Mouse (Mus musculus) intestine, postnatal 0 days (tissue): ENCODE results near the gene Armc5. TPM values are rescaled to one million over a fixed set of nuclear protein-coding genes. Genes with fewer than 3 reads are reported as not detected.

ENCODE experiments used
- ATAC-seq: fragments of 200-750 bp; cut with Nextera tagmentation; 2 replicates; pipeline ENCODE4 v1.8.0; 2017; ENCODE audit warnings: mild to moderate bottlenecking, moderate TSS enrichment, moderate library complexity
- H3K27ac ChIP-seq: fragments of 300-500 bp; sonication (generic); 2 replicates; pipeline ENCODE4 v1.5.1; 2014; ENCODE audit warnings: mild to moderate bottlenecking, low read depth, low read length, moderate library complexity
- H3K27me3 ChIP-seq: fragments of 300-500 bp; sonication (generic); replicated peaks from 2 replicates; pipeline ENCODE4 v1.6.1; 2014; ENCODE audit warnings: low read length, mixed read lengths; ENCODE audit not compliant: control insufficient read depth, insufficient read depth
- H3K36me3 ChIP-seq: fragments of 300-500 bp; sonication (generic); 2 replicates; pipeline ENCODE4 v1.6.1; 2014; ENCODE audit warnings: mild to moderate bottlenecking, moderate library complexity; ENCODE audit not compliant: control insufficient read depth, insufficient read depth
- H3K4me1 ChIP-seq: fragments of 300-500 bp; sonication (generic); replicated peaks from 2 replicates; pipeline ENCODE4 v1.6.1; 2014; ENCODE audit warnings: antibody characterized with exemption, low read length, mixed read lengths; ENCODE audit not compliant: control insufficient read depth, insufficient read depth
- H3K4me2 ChIP-seq: fragments of 300-500 bp; sonication (generic); replicated peaks from 2 replicates; pipeline ENCODE4 v1.6.1; 2014; ENCODE audit warnings: low read depth, mild to moderate bottlenecking, moderate library complexity
- H3K4me3 ChIP-seq: fragments of 300-500 bp; sonication (generic); 2 replicates; pipeline ENCODE4 v1.5.1; 2014; ENCODE audit warnings: low read depth, low read length
- H3K9ac ChIP-seq: fragments of 300-500 bp; sonication (generic); 2 replicates; pipeline ENCODE4 v1.6.1; 2014; ENCODE audit warnings: mild to moderate bottlenecking, low read depth, low read length
- H3K9me3 ChIP-seq: fragments of 300-500 bp; sonication (generic); 2 replicates; pipeline ENCODE4 v1.6.1; 2016; ENCODE audit warnings: mixed run types; ENCODE audit not compliant: control insufficient read depth
- CTCF ChIP-seq: sonication (generic); IDR thresholded peaks from 2 replicates; pipeline ENCODE4 v1.5.1; 2016; ENCODE audit warnings: low read depth, mild to moderate bottlenecking, control low read depth, antibody characterized with exemption, moderate library complexity
- WGBS: fragments of 180-500 bp; shearing (Covaris S2); extraction: QIAGEN DNeasy Blood & Tissue Kit; methylation state at CpG from one replicate; pipeline ENCODE4 v1.1.7; 2014; 5-methylcytosine and 5-hydroxymethylcytosine counted together
- polyA plus RNA-seq: library from polyadenylated mRNA; unstranded; fragments of >200 nt; fragmentation: Nextera tagmentation; extraction: Ambion mirVana; gene quantifications from 2 replicates; pipeline ENCODE4 v1.2.1, GENCODE M21; 2015

Gene Armc5
- polyA plus RNA-seq, 1 experiment from 2014 or later: 12.1 TPM

DNA sequence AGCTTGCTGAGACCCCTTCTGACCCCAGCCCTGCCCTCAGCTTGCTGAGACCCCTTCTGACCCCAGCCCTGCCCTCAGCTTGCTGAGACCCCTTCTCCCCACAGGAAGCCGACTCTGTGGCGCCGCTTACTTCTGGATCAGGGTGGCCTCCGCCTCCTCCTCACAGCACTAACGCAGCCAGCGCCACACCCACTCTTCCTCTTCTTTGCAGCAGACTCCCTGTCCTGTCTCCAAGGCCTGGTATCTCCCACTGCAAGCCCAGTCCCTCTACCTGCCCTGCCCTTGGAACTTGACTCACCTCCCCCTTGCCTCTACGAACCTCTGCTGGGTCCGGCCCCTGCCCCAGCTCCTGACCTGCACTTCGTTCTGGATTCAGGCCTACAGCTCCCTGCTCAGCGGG is 6.8 kb downstream of the Armc5 start:
- no peak overlapping the region for H3K4me2 ChIP-seq
- H3K4me3 ChIP-seq: no peak overlapping the region
- H3K9ac ChIP-seq: no peak overlapping the region
- TF ChIP-seq CTCF: no peak
- H3K4me1 ChIP-seq: no peaks in the 10 kb centered on the region
- 74% methylated on average over 10 of the region's 10 CpGs for WGBS
- H3K36me3 ChIP-seq: peaks cover 48% of the 10 kb centered on the region
- H3K27ac ChIP-seq: no peak overlapping the region
- no peaks in the 10 kb centered on the region for H3K27me3 ChIP-seq
- no peak for ATAC-seq
- no peaks in the 10 kb centered on the region for H3K9me3 ChIP-seq

DNA sequence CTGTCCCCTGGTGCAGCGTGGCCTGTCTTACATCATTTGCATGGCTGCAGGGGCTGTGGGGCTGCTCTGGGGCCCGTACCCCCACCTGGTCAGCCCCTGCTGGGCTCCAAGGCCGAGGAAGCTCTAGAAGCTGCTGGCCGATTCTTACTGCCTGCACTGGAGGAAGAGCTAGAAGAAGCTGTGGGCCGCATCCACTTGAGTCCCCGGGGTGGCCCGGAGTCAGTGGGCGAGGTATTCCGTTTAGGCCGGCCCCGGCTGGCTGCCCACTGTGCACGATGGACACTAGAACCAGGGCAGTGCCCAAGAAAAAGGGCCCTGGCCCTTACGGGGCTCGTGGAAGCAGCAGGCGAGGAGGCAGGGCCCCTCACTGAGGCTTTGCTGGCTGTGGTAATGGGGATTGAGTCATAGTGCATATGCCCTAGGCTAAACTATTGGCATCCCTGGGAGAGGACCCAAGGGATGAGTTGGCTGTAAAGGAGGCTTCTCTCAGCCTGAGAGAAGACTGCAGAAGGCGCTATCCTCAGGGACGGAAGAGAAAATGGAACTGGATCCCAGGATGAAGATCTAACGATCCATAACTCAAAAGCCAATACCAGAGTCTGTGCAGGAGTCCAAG is 7.4 kb downstream of the Armc5 start:
- 93% methylated on average over 18 of the region's 18 CpGs for WGBS
- ATAC-seq: no peak
- no peak overlapping the region for H3K9ac ChIP-seq
- H3K27me3 ChIP-seq: no peaks in the 10 kb centered on the region
- H3K9me3 ChIP-seq: no peaks in the 10 kb centered on the region
- H3K4me2 ChIP-seq: no peak overlapping the region
- H3K27ac ChIP-seq: no peak overlapping the region
- H3K4me3 ChIP-seq: no peak overlapping the region
- TF ChIP-seq CTCF: no peak
- H3K4me1 ChIP-seq: no peaks in the 10 kb centered on the region
- peaks cover 47% of the 10 kb centered on the region for H3K36me3 ChIP-seq

DNA sequence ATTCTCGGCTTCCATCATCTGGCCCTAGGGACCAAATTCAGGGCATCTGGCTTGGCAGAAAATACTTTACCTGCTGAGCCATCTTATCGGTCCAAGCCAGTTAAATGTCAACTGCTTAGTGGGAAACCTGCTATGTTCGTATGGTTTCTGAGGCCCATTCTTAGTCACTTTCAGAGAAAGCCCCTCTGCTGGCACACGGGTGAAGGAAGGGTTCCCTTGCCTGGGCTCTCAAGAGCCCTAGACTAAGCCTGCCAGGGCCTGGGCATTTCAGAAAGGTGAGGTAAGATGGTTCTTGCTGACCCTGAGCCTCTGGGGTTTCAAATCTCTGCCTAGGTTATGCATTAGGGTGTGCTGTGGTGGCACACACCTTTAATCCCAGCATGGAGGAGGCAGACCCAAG is 8.4 kb downstream of the Armc5 start:
- no peak for ATAC-seq
- no peak overlapping the region for H3K9ac ChIP-seq
- 91% methylated on average over 4 of the region's 4 CpGs for WGBS

DNA sequence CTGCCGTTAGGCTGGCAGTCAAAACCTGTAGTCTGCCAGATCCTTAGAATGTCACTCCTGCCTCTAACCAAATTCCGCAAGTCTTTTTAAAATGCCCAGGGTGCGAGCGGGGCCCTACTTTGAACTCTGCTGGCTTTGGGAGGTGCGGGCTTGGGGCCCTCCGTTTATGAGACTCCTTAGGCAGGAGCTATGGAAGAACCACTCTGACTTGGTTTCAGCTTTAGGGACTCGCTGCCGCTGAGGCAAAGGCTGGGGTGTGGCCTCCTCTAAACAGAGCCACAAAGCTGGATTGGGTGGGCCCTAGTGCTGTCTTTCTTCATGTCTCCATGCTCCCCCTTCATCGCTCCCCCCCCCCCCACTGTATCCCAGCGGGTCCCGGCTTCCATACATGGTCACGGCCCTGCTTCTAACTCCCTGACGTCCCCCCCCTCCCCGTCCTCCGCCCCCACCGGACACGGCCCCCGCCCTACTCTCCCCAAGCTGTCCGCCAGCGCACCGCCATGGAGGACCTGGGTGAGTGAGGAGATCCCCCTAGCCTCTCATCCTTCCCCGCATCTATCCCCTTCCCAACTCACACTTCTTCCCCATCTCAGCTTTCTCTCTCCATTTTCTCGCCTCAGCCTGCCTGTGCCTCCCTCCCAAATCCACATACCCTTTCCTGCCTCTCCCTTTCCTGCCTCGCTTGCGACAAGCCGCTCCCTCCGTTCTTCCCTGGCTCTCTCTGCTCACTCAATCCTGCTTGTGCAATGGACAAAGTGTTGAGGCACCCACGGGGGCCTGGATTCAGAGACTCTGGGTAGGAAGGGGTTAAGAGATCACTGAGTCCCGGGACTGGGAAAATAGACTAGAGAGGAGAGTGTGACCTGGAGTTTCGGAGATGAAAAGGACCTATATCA is 9.6 kb downstream of the Armc5 start, which contains the start of gene Tgfb1i1:
TSS of gene Tgfb1i1 (plus strand) at position 317 of the 896 bp plus-strand sequence.
- peak within 1 kb of the TSS; percentile 65 for H3K9ac ChIP-seq
- no peak for TF ChIP-seq CTCF
- H3K4me3 ChIP-seq: peak within 1 kb of the TSS; percentile 56
- ATAC-seq: peak; percentile 47
- peaks cover 28% of the 10 kb centered on the region for H3K36me3 ChIP-seq
- peak within 1 kb of the TSS; percentile 69 for H3K27ac ChIP-seq
- 0 out of 2 replicates have a peak, but pooled peaks cover 3% of the 10 kb centered on the region for H3K4me1 ChIP-seq
- H3K27me3 ChIP-seq: no peaks in the 10 kb centered on the region
- no peaks in the 10 kb centered on the region for H3K9me3 ChIP-seq
- 4% methylated on average over 29 of the region's 30 CpGs for WGBS
- peak within 1 kb of the TSS; percentile 63 for H3K4me2 ChIP-seq

More for the DNA sequence above, 8.4 kb downstream of the Armc5 start:
- 0 out of 2 replicates have a peak, but pooled peaks cover 3% of the 10 kb centered on the region for H3K4me1 ChIP-seq
- no peak overlapping the region for H3K4me3 ChIP-seq
- no peak overlapping the region for H3K27ac ChIP-seq
- no peaks in the 10 kb centered on the region for H3K9me3 ChIP-seq
- H3K4me2 ChIP-seq: no peak overlapping the region
- no peaks in the 10 kb centered on the region for H3K27me3 ChIP-seq
- TF ChIP-seq CTCF: no peak
- H3K36me3 ChIP-seq: peaks cover 40% of the 10 kb centered on the region

DNA sequence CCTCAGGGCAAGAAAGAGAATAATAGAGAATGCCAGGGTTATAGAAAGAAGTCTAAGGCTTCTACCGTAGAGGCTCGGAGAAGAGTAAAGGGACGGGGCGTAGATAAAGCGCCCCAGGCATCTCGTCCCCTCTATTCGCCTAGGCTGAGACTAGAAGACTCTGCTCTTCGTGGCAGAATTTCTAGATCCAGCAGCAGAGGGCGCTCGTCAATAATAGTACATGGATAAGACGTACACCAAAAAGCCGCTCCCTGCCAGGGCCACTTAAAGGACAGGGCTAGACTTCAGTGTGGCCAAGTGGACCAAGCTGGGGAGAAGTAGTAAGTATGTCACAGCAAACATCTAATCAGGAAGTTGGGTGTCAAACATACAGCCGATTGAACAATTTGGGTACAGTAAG is 10.3 kb downstream of the Armc5 start:
- TF ChIP-seq CTCF: peak; percentile 85
- H3K27me3 ChIP-seq: no peaks in the 10 kb centered on the region
- H3K27ac ChIP-seq: peak overlapping the region; percentile 69
- H3K9me3 ChIP-seq: no peaks in the 10 kb centered on the region
- 2% methylated on average over 13 of the region's 13 CpGs for WGBS
- H3K4me3 ChIP-seq: peak overlapping the region; percentile 56
- H3K4me1 ChIP-seq: 0 out of 2 replicates have a peak, but pooled peaks cover 5% of the 10 kb centered on the region
- ATAC-seq: peak; percentile 50; the same call in 1 of the 2 replicates
- H3K9ac ChIP-seq: peak overlapping the region; percentile 65
- H3K4me2 ChIP-seq: peak overlapping the region; percentile 63
- peaks cover 25% of the 10 kb centered on the region for H3K36me3 ChIP-seq
